Mouse (Mus musculus): ENCODE data around the gene Eml3.

The Eml3 gene

GRCm38 (mm10) chr19:8989066-8989566 is 59.8 kb downstream of the Eml3 start, which contains the start of gene Ahnak:
Gene Ahnak (plus strand): TSS chr19:8989284.
- DNase-seq, result peak; percentile 68

GRCm38 (mm10) chr19:8989567-8990431 is 60.4 kb downstream of the Eml3 start:
- peak; percentile 77 for DNase-seq

- no peak for DNase-seq
Measured at GRCm38 (mm10) chr19:8990432-8991102, 61.2 kb downstream of the Eml3 start.

Data from kidney, adult 11 months (tissue).